Mouse (Mus musculus): ENCODE results near the gene Dhx34.

DNA sequence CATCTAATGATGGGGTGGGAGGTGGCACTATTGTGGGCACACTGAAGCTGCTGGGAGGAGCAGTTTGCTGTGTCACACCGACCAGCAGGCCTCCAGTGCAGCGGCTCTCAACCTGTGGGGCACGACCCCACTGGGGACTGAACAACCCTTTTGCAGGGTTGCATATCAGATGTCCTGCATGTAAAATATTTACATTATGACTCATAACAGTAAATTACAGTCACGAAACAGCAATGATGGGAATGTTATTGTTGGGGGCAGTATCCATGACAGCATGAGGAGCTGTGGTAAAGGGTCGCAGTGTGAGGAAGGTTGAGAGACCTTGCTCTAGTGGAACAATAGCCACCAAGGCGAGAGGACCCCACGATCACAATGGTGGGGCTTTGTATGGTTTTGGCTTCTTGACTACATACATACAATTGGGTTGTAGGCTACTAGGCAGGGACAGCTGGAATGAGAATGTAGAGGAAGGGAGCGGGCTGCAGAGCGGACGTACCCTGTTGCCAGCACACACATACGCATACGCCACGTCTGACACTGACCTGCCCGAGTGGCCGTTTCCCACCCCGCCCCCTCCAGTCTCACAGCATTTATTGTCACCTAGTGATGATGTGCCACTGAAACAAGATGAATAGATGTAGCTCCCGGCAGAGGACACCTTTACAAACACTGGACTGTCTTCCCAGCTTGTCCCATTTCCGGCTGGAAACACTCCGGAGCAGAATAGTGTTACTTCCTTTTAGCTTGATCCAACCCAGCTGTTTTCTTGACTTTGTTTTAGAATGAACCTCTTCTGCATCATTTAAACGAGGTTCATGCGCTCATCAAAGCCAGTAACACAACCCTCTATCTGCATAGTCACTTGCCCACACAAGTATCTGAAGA lies 12.8 kb downstream of the Dhx34 start:
- TF ChIP-seq CTCF (IDR thresholded peaks at IDR 0.05; ENCODE audit: control insufficient read depth, insufficient read depth, insufficient replicate concordance, low read depth, low read length) (no peak), POLR2A (IDR thresholded peaks at IDR 0.05; ENCODE audit: control insufficient read depth, low read depth, low read length) (no peak)

Measured in testis, adult 2 months (tissue).